Mouse (Mus musculus) right cerebral cortex, postnatal 36 days (tissue): Measurements from ENCODE around the gene Lpar3.

Source experiments
- DNase-seq, 2 experiments: peaks; one replicate each; pipeline ENCODE4 v3.0.0; 2022; ENCODE audit warnings: low spot score in 2 of 2, mixed read lengths in 1 of 2

Gene Lpar3

DNA sequence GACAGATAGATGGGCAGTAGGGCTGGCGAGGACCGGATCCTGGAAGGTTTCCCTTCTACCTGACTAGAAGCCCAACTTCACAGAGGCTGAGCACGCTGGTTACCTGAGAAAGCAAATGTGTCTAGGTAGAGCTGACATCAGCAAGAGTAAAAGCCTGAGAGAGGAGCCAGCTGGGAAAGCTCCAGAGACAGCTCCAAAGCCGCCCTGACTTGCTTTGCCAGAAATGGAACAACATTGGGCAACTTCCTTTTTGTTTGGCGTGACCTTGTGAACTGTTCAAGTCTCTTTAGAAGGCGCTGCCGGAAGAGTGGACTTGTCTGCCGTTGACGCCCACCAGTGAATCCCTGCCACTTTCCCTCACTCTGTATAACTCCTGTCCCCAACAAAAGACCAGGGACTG lies 39.4 kb downstream of the Lpar3 start:
- no peak for DNase-seq

- DNase-seq, result no peak
Observed at GRCm38 (mm10) chr3:146260845-146261244, 40.1 kb downstream of the Lpar3 start.

GRCm38 (mm10) chr3:146262536-146262935 lies 41.8 kb downstream of the Lpar3 start:
- DNase-seq, result no peak

DNA sequence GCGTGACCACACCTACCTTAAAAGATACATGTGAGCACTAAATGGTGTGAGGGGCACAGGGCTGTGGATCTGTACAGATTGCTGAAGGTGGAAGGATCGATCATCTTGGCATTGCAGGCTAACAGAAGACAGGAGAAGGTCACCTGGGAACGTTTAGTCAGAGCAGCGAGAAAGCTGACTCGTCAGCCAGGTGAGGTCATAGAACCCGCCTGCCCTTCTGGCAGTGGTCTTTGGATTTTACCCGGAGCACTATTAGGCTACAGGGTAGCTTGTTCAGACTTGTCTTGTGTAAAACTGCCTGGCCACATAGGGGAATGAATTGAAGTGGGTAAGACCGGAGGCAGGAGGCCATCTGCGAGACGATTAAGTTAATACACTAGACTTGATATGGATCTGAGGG lies 43.4 kb downstream of the Lpar3 start:
- DNase-seq, result no peak

DNA sequence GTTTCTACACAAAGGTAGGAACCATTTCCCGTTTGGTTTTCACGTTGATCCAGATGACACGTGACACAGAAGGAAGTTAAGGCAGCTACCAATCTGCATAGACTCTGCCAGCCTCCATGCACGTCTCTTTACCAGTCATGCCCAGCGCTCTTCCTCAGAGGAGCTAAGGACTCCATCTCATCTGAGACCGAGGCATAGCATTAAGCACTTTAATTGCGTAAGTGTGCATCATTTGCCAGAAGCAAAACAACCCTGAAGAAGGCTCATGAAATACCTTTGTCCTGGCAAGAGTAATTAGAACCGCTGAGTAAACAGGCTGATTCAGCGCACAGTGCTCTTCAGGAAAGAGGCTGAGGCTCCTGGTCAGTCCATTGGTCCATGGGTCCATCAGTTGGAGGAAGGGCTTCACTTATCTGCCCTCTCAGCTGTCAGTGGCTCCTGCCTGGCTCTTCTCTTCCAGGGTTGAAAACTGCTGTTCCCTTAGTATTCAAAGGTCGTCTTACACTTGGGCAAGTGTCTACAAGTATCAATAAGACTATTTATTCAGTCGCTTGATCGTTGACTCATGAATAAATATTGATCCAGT lies 44.9 kb downstream of the Lpar3 start:
- no peak for DNase-seq

DNA sequence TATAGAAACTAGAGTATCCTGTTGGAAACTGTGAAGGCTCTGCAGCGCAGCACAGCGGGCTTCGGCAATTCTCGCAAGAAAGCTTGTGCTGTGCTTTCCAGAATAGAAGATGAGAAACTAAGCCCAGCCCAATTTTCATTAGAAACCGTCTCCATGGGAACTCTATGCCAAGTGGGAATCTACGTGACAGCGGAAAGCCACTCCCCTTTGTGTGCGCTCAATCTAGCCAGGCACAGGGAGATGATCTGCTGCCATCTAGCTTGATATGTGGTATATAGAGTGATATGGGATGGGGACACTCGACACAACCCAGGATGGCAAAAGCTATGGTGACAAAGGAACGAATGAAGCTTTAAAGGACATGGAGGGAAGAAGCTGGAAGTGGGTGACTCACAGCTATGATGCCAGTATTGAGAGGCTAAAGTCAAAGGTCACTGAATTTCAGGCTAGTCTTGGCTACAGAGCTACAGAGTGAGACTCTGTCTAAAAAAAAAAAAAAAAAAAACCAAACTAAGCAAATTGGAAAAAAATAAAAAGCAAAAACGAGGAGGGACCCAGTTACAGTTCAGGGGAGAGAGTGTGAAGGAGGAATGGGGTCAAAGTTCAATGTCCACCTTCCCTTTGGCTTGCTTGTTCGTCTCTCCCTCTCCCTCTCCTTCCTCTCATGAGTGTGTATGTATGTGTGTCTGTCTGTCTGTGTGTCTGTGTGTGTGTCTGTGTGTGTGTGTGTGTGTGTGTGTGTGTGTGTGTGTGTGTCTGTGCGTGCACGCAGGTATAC lies 47.5 kb downstream of the Lpar3 start:
- DNase-seq, result peak; percentile 11 to 45

DNA sequence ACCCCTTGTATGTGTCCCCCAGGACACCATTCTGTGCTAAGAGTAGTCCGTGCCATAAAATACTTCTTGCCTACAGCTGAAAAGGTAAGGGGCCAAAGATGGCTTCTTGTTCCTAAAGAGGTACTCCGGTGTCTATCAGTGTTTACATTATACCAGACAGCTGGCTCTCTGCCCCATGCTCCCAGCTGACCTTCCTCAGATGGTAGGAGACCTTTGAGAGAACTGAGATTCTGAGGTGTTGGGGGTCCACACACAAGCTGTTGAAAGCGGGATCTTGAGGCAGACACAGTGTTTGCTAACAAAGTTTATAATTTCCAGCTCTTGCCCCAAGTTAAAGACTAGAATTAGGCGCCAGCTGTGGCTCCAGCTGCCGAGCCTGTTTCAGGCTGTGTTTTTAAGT lies 53.7 kb downstream of the Lpar3 start:
- DNase-seq, result no peak

GRCm38 (mm10) chr3:146275360-146276025 lies 54.7 kb downstream of the Lpar3 start:
- no peak for DNase-seq

DNA sequence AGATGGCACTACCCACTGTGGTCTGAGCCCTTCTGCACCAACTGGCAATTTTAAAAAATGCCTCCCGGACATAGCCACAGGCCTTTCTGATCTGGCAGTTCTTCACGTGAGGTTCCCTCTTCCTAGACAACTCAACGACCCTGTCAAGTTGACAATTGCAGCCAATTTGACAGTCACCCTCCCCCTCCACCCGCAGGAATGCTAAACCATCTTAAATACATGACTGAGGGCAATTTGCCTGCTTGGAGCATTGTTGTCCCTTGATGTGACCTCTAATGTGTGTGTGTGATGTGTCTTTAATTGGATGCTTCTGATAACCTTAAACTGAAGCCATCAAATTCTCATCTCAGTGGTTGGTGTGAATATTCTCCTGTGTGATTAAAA lies 55.3 kb downstream of the Lpar3 start:
- DNase-seq, result no peak

GRCm38 (mm10) chr3:146276991-146277390 lies 56.2 kb downstream of the Lpar3 start:
- no peak for DNase-seq

DNA sequence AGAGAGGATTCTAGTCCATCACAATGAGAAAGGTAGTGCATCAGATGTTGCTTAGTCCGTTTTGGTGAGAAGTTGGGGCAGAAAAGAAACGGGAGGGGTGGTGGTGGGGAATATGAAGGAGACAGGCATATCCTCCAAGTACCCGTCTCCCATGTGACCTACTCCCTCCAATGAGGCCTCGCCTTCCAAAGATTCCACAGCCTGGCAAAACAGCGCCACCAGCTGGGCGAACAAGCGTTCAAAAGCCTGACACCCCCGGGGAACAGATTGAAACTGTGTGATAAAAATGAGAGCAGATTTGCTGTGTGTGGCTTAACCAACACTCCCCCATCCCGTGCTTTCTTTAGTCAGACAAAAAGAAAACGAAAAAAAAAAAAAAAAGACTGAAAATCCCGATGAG lies 56.7 kb downstream of the Lpar3 start:
- peak; percentile 17 to 25 for DNase-seq

DNA sequence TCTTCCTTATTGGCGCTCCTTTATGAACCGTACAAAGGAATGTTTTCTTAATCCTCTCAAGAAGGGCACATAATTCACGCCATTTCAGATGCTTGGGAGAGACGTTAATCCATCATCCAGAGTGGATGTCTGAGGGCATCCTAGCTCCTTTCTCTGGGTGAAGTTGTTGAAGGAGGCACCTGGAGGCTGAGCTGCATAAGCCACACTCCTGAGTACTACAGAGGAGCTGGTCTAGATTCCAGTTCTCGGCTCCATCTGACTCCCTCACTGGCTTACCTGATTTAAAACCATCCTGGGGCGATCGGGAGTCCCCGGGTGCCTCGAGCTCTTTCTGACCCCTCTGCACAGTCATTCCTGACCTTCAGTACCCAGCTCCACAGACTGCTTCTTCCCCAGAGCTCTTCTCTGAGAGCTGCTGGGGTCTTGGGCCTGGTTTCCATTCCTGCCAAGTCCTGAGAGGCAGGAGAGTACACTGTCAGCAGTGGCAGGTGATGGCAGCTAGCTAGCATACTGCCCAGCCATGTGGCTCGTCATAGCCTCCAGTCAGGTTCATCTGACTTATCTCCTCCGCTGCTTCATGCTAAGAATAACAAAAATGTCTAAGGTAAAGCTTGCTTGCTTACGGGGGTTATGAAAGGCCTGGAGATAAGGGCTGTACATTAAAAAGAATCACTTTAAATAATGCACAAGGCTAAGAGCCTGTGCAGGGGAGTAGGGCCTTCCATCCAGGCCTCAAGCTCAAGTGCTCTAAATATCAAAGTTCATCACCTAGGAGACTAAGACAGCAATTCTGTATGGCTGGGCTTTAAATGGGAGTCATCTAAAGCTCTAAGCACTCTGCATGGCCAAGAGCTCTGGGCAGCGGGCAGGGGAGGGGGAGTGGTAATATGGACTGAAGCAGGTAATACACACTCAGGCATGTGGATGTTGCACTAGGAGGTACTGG lies 57.7 kb downstream of the Lpar3 start:
- no peak for DNase-seq

- no peak for DNase-seq
Observed at GRCm38 (mm10) chr3:146283732-146284361, 63.1 kb downstream of the Lpar3 start.

- DNase-seq, result no peak
Observed at GRCm38 (mm10) chr3:146286118-146286517, 65.4 kb downstream of the Lpar3 start.

GRCm38 (mm10) chr3:146291928-146292327 lies 71.2 kb downstream of the Lpar3 start:
- DNase-seq, result no peak

- no peak for DNase-seq
Observed at GRCm38 (mm10) chr3:146292515-146292914, 71.8 kb downstream of the Lpar3 start.

- no peak for DNase-seq
Observed at GRCm38 (mm10) chr3:146302451-146302850, 81.7 kb downstream of the Lpar3 start.

GRCm38 (mm10) chr3:146303194-146303593 lies 82.4 kb downstream of the Lpar3 start:
- no peak for DNase-seq

GRCm38 (mm10) chr3:146304556-146305405 lies 84.0 kb downstream of the Lpar3 start:
- no peak for DNase-seq

GRCm38 (mm10) chr3:146307341-146307740 lies 86.6 kb downstream of the Lpar3 start:
- no peak for DNase-seq
